Mouse (Mus musculus) left cerebral cortex, adult 11 months (tissue): Measurements from ENCODE around the gene Rin1.

Experiments
- DNase-seq: peaks from one replicate; pipeline ENCODE4 v3.0.0; 2022; ENCODE audit warnings: low spot score

Rin1 gene

DNA sequence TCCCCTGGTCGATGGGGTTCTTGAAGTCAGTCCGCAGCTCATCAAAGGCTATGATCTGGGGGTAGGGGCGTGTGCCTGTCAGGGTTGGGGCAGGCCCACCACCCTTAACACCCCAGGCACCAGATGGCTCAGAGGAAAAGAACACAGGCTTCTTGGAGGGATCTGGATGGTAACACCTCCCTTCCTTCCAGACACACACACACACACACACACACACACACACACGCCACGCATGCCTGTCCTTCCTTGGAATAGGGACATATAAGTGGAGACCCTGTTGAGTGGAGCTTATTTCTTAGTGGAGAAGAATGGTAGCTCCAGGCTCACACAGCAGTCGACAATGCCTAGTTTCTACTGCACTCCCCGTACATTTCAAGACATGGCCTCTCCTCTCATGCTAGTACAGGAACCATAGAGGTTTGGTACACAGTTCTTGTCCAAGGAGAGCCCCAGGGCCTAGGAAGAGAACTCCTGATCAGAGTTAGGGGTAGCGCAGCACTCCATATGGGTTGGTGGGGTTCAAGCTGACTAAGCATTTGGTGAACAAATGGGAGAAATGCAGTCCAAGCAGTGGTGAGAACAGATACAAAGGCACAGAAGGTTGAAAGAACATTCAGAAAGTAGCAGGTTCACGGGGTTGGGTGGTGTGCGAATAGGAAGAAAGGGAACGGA is 44.6 kb downstream of the Rin1 start:
- no peak for DNase-seq

DNA sequence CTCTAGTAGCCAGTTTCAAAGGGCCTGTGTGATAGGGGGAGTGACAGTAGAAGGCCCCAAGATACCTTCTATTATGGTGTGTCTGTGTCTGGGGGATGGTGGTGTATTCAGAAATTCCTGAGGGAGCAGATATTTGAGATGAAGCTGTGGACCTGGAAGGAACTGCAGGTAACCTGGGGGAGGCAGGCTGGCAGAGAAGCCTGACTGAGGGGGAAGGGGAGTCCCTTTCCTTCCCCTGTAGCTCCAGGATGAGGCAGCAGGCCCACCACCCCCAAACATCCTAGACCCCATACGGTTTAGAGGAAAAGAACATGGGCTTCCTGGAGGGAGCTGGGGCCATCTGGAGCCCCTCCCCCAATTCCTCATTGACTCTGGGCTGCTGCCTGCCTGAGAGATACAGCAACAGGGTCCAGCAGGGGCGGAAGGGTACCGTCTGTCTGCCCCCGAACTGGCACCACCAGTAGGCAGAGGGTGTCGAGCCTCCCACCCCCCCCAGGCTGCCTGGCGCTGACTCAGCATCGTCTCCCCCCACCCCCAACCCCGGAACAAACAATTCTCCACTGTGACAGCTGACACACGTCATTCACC is 45.7 kb downstream of the Rin1 start:
- no peak for DNase-seq

DNA sequence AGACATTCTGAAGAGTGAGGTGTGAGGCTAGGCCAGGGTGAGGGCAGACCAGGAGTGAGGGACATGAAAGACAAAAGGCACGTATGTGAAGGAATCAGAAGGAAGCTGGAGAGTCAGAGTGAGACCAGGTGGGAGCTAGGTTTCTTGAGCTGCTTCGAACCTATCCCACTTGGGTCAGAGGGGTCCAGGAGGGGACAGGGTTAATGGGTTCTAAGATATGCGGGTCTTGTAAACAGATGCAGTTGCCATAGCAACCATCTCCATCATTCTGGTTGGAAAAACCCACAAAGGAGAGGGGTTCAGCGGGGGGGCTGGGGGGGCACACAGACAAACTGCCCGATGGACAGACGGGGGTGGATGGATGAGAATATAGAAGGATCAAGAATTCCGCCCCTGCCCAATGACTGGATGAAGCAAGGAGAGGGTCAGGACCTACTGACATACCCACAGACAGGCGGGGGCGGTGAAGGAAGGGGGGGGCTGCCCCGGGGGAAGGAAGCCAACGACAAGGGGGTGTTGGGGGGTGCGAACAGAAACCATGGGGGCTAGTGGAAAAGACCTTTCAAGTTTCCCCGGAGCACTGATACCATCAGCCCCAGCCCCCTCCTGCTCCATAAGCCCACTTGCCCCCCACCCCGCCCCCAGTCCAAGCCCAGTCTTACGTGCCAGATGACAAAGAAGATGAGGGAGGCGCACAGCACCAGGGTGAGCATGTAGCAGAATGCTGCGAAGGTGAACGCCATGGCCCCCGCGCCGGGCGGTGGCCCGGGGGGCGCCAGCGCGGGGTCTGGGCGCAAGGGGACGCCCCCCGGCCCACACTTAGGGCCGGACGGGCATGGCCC is 47.5 kb downstream of the Rin1 start:
- no peak for DNase-seq

DNA sequence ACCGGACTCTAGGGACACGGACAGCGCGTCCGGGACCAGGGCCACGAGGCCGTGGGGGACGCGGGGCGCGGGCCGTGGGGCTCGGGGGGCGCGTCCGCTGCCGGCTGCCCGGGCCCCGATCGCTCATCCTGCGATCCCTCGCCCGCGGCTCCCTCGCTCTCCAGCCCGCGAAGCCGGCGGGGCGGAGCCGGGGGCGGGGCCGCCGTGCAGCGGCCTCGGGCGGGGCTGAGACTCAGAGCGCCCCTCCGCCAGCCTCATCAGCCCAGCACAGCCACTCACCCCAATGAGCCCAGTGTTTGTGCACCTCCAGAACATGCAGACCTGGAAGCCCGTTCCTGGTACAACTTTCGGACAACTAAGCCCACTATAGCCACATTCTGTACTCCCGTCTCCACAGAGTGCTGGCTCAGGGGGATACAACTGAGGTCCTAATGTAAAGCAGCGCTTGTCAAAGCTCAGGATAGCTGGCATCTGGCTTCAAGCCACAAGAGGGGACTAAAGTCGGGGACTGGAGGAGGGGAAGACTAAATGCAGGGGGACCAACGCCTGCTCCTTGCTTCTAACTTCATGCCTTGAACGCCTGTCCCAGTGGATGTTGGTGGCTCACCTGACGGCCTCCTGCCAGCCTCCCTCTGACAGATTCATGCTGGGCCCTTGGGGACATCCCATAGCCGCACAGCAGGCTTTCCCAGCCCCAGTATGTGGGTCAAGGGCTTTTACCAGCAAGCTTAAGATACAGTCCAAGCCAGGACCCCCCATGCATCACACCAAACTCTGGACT is 48.3 kb downstream of the Rin1 start, which contains the start of gene Cnih2:
Cnih2 (minus strand) TSS at position 159 of the 781 bp plus-strand sequence.
- DNase-seq: no peak

DNA sequence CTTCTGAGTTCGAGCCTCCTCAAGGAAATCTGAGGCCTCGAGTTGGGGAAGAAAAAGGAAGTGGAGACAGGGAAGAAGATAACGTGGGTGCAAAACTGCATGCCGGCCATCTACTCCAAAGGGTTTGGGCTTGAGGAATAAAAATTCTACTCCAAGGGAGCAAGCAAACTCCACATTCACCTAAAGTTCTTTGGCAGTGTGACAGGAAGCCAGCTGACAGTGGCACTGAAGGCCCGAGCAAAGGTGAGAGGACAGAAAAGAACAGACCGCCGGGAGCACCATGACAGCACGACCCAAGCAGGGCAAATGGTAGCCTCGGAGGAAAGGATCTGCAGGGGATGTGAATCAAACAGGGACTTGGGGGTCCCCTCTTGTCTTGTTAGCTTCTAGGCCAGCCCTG is 55.8 kb downstream of the Rin1 start:
- DNase-seq: no peak
